Mouse (Mus musculus): ENCODE data around the gene Hddc3. TPM values are rescaled to one million over a fixed set of nuclear protein-coding genes. Genes with fewer than 3 reads are reported as not detected.
"Not testable (repeated sequence)": the region's sequence is repeated elsewhere in the genome, so short reads cannot be mapped to it uniquely, and the experiment has no call there.

The Hddc3 gene
- 10 to 100 TPM; 40.9 to 42.1 TPM for total RNA-seq (2021)

DNA sequence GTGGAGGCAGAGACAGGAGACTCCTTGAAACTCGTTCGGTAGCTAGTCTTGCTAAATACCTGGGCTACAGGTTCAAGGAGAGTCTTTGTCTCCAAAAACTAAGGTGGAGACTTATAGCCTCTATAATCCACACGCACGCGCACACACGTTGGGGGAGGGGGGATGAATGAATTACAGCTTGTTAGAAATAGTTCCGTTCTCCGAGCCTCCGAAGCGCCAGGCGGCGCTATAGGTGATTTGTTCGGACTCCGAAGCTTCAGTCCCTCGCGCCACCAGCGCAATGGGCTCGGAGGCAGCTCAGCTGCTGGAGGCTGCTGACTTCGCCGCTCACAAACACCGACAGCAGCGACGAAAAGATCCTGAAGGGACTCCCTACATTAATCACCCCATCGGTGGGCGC is at the start of gene Hddc3:
Hddc3 (plus strand) TSS at position 247 of the 400 bp plus-strand sequence.
- peak; percentile 97 for DNase-seq

GRCm38 (mm10) chr7:80294062-80294763 is 48.7 kb upstream of the Hddc3 start, which contains the start of gene Prc1:
TSS of gene Prc1 (plus strand) at chr7:80294450.
- DNase-seq, result peak; percentile 99

- DNase-seq, result no peak
Observed at GRCm38 (mm10) chr7:80294764-80295648, 47.9 kb upstream of the Hddc3 start.

- no peak for DNase-seq
Observed at GRCm38 (mm10) chr7:80296462-80296861, 46.4 kb upstream of the Hddc3 start.

- no peak for DNase-seq
Observed at GRCm38 (mm10) chr7:80297041-80297440, 45.9 kb upstream of the Hddc3 start.

DNA sequence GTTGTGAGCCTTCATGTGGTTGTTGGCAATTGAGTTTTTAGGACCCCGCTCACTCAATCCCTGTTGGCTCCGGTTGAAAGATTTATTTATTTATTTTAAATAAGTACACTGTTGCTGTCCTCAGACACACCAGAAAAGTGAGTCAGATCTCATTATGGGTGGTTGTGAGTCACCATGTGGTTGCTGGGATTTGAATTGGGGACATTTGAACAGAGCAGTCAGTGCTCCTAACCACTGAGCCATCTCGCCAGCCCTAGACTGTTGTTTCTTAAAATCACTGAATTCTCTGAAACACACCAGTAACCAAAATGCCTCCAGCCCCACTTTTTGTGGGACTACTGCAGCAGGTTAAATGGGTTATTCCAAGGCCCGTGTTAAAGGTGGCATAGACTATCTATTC is 44.1 kb upstream of the Hddc3 start:
- DNase-seq, result no peak

DNA sequence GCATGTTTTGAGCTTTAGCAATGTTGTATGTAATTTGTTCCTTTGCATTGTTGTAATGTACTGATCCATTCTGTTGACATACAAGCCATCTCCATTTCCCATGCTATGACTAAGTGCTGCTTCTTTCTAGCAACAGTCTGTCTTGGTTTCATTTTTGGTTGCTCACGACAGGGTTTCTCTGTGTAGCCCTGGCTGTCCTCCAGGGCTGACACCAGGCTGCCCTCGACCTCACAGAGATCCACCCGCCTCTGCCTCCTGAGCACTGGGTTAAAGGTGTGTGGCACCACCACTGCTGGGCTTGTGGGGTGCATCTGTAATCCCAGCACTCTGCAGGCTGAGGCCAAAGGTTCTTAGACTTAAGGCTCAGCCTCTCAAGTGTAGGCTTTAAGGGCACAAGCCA is 43.3 kb upstream of the Hddc3 start:
- no peak for DNase-seq

DNA sequence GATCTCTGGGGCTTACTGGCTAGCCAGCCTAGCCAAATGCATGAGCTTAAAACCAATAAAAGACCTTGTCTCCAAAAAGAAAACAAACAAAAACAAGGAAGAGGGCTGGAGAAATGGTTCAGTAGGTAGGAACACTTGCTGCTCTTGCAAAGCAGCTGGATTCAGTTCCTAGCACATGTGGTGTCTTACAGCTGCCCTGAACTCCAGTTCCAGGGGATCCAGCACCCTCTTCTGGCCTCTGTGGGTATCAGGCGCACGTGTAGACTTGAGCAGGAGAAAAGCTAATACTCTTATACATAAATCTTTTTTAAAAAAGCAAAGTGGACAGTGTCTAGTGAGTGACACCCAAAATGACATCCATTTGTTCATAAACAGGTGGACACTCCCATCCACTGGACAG is 41.4 kb upstream of the Hddc3 start:
- no peak for DNase-seq

DNA sequence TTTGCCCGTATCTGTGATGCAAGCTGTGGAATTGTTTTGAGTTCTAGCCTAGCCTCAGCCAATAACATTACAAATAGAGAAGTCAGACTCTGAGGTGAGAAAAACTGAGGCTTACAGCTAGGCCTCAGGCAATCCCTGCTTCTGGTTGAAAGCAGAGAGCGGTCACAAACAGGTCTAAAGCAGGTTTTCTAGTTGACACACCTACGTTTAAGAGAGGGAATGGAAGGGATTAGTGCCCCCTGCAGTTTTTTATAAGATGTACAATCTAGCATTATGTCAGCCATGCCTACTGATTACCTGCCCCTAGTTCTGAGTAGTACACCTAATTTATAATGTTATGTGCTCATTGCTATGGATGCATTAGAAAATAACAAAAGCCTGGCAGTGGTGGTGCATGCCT is 35.1 kb upstream of the Hddc3 start:
- DNase-seq, result no peak

- no peak for DNase-seq
Observed at GRCm38 (mm10) chr7:80310771-80311170, 32.1 kb upstream of the Hddc3 start.

- no peak for DNase-seq
Observed at GRCm38 (mm10) chr7:80315733-80316132, 27.2 kb upstream of the Hddc3 start.

GRCm38 (mm10) chr7:80317439-80318115 is 25.3 kb upstream of the Hddc3 start:
- DNase-seq, result no peak

- DNase-seq, result no peak
Observed at GRCm38 (mm10) chr7:80318670-80319069, 24.2 kb upstream of the Hddc3 start.

DNA sequence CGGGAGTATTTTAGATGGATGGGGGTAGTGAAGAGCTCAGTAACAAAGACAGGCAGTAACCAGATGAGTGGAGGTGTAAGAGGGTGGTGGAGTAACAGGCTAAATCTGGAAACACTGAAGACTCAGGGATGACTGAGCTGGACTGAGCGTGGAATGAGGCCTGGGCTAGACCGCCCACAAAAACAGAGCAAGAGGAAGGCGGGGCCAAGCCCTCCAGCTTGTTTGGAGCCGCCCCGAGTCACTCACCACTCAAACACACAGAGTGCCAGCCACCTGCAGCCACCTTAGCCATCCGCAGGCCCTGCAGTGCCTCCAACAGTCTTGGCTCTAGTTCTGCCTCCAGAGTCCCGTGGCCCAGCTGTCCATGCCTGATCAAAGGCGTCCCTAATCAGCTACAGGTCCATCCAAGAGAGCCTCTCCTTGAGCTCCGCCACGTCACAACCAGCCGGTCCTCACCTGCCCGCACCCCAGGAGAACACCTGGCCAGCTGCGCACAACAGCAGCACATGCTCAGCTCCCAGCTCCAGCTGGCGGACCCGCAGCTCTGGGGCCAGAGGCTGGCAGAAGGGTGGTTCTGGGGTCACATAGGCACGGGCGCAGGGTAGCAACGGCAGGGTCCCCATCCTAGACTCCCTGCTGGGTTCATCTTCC is 22.9 kb upstream of the Hddc3 start:
- DNase-seq, result no peak

- DNase-seq, result no peak
Observed at GRCm38 (mm10) chr7:80323336-80323735, 19.6 kb upstream of the Hddc3 start.

DNA sequence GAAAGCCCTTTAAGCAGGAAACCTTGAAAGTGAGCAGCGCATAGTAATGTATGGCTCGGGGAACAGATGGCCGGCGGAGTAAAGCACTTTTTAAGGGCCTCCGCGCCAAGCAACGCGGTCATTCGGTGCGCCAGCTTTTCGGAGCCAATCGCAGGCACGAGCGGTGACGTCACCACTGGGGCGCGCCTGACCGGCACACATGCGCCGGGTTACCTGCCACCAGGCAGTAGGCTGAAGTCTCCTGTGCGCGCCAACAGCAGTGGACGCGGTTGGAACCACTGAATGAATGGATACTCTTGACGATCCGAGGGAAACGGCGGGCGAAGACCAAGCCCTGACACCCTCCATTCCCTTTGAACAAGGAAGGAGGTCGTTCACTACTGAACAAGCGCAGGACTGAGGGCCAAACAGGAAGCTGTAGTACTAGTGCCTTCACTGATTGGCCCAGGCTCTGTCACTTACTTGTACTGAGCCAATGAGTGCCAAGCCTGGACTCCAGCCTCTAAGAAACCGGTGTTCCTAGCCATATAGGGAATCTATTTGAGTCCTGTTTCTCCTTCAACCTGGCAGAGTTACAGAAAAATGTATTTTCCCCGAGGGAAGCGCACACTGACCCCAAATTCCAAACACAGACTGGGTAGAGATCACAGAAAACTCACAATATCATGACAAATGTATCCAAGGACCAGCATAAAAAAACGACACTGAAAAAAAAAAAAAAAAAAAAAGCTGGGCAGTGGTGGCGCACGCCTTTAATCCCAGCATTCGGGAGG is 18.7 kb upstream of the Hddc3 start, which contains the start of gene Rccd1:
Rccd1 (minus strand) TSS at position 412 of the 773 bp plus-strand sequence.
- peak; percentile 96 for DNase-seq

GRCm38 (mm10) chr7:80324816-80325119 is 18.1 kb upstream of the Hddc3 start:
- not testable (repeated sequence) for DNase-seq

DNA sequence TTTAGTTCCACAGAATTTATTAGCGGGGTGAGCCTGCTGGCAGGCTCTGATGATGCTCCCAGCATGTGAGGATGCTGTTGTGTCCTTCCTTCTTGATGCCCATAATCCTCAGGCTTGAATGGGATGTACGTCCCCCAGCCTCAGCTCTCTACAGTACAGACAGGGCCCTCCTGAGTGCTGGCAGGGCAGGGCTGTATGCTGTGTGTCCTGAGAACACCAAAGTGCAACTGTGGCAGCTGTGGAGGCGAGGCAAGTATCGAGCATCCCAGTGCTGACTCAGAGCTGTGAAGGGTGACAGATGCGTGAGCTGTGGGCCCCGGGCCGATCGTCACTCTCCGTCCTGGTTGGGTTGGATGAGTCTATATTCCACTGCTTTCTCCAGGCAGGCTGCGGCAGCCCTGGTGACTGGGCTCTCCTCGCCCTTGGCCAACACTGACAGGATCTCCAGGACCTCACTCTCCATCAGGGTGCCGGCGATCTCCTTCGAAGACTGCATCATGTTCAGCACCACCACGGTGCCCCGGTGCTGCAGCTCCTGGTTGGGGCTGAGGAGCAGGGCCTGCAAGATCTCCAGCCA is 17.5 kb upstream of the Hddc3 start:
- DNase-seq, result no peak

- no peak for DNase-seq
Observed at GRCm38 (mm10) chr7:80326076-80326475, 16.8 kb upstream of the Hddc3 start.

- no peak for DNase-seq
Observed at GRCm38 (mm10) chr7:80330278-80330677, 12.6 kb upstream of the Hddc3 start.

- no peak for DNase-seq
Observed at GRCm38 (mm10) chr7:80331433-80331832, 11.5 kb upstream of the Hddc3 start.

All from heart, postnatal 4 days (tissue).